Mouse (Mus musculus) left cerebral cortex, adult 9 months (tissue): ENCODE measurements at regions not wholly inside any gene's neighbourhood (a gene's known extent, or its start where the extent isn't known, plus 50 kb on each side); places are given as distances from the start of the nearest gene placed in this dataset.

Experiments used
- DNase-seq, 2 experiments: peaks; one replicate each; pipeline ENCODE4 v3.0.0; 2022; ENCODE audit warnings: low spot score in 2 of 2

GRCm38 (mm10) chr10:17592387-17592786 is 130.6 kb upstream of the Cited2 start:
- no peak for DNase-seq

GRCm38 (mm10) chr10:17596126-17596525 is 126.9 kb upstream of the Cited2 start:
- DNase-seq = no peak

- DNase-seq = no peak
These were observed 126.3 kb upstream of the Cited2 start for GRCm38 (mm10) chr10:17596743-17597142.

GRCm38 (mm10) chr10:17599246-17599645 is 123.8 kb upstream of the Cited2 start:
- DNase-seq = peak in 1 of 2 experiments; percentile 9

- no peak for DNase-seq
These were observed 122.9 kb upstream of the Cited2 start for GRCm38 (mm10) chr10:17599831-17600761.

- no peak for DNase-seq
These were observed 122.3 kb upstream of the Cited2 start for GRCm38 (mm10) chr10:17600762-17601108.

GRCm38 (mm10) chr10:17602446-17602845 is 120.6 kb upstream of the Cited2 start:
- DNase-seq = no peak

- no peak for DNase-seq
These were observed 114.8 kb upstream of the Cited2 start for GRCm38 (mm10) chr10:17608220-17608619.

- no peak for DNase-seq
These were observed 112.4 kb upstream of the Cited2 start for GRCm38 (mm10) chr10:17610592-17610991.

GRCm38 (mm10) chr10:17613281-17613680 is 109.7 kb upstream of the Cited2 start:
- DNase-seq = no peak

GRCm38 (mm10) chr10:17618024-17618423 is 105.0 kb upstream of the Cited2 start:
- DNase-seq = no peak

- no peak for DNase-seq
These were observed 103.4 kb upstream of the Cited2 start for GRCm38 (mm10) chr10:17619617-17620016.

GRCm38 (mm10) chr10:17621703-17622385 is 101.2 kb upstream of the Cited2 start:
- DNase-seq = no peak

- no peak for DNase-seq
These were observed 100.2 kb upstream of the Cited2 start for GRCm38 (mm10) chr10:17622802-17623201.

GRCm38 (mm10) chr10:17629709-17630108 is 93.3 kb upstream of the Cited2 start:
- no peak for DNase-seq

- DNase-seq = no peak
These were observed 92.0 kb upstream of the Cited2 start for GRCm38 (mm10) chr10:17630861-17631581.

- no peak for DNase-seq
These were observed 91.2 kb upstream of the Cited2 start for GRCm38 (mm10) chr10:17631817-17632216.

GRCm38 (mm10) chr10:17632959-17633674 is 89.9 kb upstream of the Cited2 start:
- no peak for DNase-seq

GRCm38 (mm10) chr10:17645363-17645762 is 77.7 kb upstream of the Cited2 start:
- no peak for DNase-seq

GRCm38 (mm10) chr10:17646391-17646790 is 76.6 kb upstream of the Cited2 start:
- no peak for DNase-seq

GRCm38 (mm10) chr10:17648077-17648476 is 74.9 kb upstream of the Cited2 start:
- no peak for DNase-seq
